Mouse (Mus musculus): Measurements from ENCODE around the gene Gpr62.

DNA sequence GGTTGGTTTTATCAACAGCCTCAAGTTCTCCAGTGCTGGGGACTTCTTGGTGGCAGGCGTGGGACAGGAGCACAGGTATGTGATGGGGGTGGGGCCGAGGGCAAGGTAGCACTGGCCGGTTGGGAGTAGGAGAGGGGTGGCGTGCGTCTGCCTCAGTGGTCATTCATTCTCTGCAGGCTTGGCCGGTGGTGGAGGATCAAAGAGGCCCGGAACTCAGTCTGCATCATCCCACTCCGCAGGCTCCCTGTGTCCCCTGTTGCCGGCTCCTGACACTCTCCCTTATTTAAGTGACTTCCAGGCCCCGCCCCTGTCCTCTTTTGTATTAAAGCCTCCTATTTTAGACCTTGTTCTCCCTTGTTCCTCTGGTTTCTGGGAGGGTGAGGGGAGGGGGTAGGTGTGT lies 19.3 kb upstream of the Gpr62 start:
- no peak for TF ChIP-seq CTCF (IDR thresholded peaks at IDR 0.05; ENCODE audit: insufficient read depth, low read length)
- no peak for TF ChIP-seq POLR2A (IDR thresholded peaks at IDR 0.05; ENCODE audit: borderline replicate concordance, extremely low read depth, low read depth, low read length)

All from lung, adult 2 months (tissue).